Mouse (Mus musculus) CH12.LX (cell line): ENCODE data around the gene Rab6a. TPM values are rescaled to one million over a fixed set of nuclear protein-coding genes. Genes with fewer than 3 reads are reported as not detected.
A peak's percentile ranks its signal among the peaks of the same experiment; 100 is the strongest.

ENCODE experiments used
- DNase-seq: peaks from one replicate; pipeline ENCODE4 v3.0.0-alpha.2; 2013; ENCODE audit errors: extremely low read depth
- H3K27ac ChIP-seq: 2 replicates; pipeline ENCODE4 v1.5.1; 2012; ENCODE audit warnings: low read depth, mild to moderate bottlenecking, control low read depth, moderate library complexity; ENCODE audit not compliant: insufficient read depth
- H3K27me3 ChIP-seq: replicated peaks from 2 replicates; pipeline ENCODE3; 2012; ENCODE audit warnings: inconsistent platforms
- H3K36me3 ChIP-seq, 2 experiments: replicated peaks in 1 of 2; 2 replicates each; pipeline versions ENCODE3 to v1.6.1; 2012; ENCODE audit warnings: inconsistent platforms in 1 of 2, low read length in 1 of 2, mild to moderate bottlenecking in 1 of 2, mixed read lengths in 1 of 2, moderate library complexity in 1 of 2; ENCODE audit not compliant: control insufficient read depth in 1 of 2, insufficient read depth in 1 of 2
- H3K4me1 ChIP-seq, 2 experiments: 2 replicates each; pipeline ENCODE4 v1.6.1; 2012; ENCODE audit warnings: inconsistent platforms in 1 of 2, moderate library complexity in 1 of 2; ENCODE audit not compliant: insufficient read depth in 2 of 2, control insufficient read depth in 1 of 2
- H3K4me2 ChIP-seq: 2 replicates; pipeline ENCODE4 v1.6.1; 2012; ENCODE audit warnings: low read depth, mild to moderate bottlenecking, control low read depth; ENCODE audit not compliant: poor library complexity, insufficient read depth, severe bottlenecking
- H3K4me3 ChIP-seq, 3 experiments: fragments of 150-350 bp in 1 of 3; sonication (generic) in 1 of 3; replicated peaks in 1 of 3; 2 replicates each; pipeline versions ENCODE3 to v1.5.1; 2011 to 2012; ENCODE audit warnings: low read depth in 2 of 3, low read length in 2 of 3, mild to moderate bottlenecking in 2 of 3, moderate library complexity in 2 of 3, control low read depth in 1 of 3, improper control_type of control experiment in 1 of 3, inconsistent platforms in 1 of 3, mixed read lengths in 1 of 3; ENCODE audit not compliant: poor library complexity in 1 of 3
- H3K79me2 ChIP-seq: replicated peaks from 2 replicates; pipeline ENCODE4 v1.6.1; 2012; ENCODE audit warnings: mild to moderate bottlenecking, moderate library complexity; ENCODE audit not compliant: control insufficient read depth, poor library complexity, insufficient read depth, severe bottlenecking; ENCODE audit errors: extremely low read depth
- H3K9ac ChIP-seq: 2 replicates; pipeline ENCODE4 v1.6.1; 2012; ENCODE audit warnings: low read depth, mild to moderate bottlenecking, control low read depth, moderate library complexity; ENCODE audit not compliant: insufficient read depth
- H3K9me3 ChIP-seq: replicated peaks from 2 replicates; pipeline ENCODE3; 2012; ENCODE audit warnings: low read length, inconsistent platforms, mixed read lengths
- BHLHE40 ChIP-seq: IDR thresholded peaks from 2 replicates; pipeline ENCODE4 v1.6.1; 2011; ENCODE audit warnings: mild to moderate bottlenecking, low read depth, low read length, improper control_type of control experiment
- CHD2 ChIP-seq: IDR thresholded peaks from 2 replicates; pipeline ENCODE4 v1.6.1; 2011; ENCODE audit warnings: low read length, improper control_type of control experiment
- E2F4 ChIP-seq: IDR thresholded peaks from 2 replicates; pipeline ENCODE4 v1.6.1; 2011; ENCODE audit warnings: low read depth, low read length, improper control_type of control experiment; ENCODE audit not compliant: insufficient replicate concordance
- ELF1 ChIP-seq: IDR thresholded peaks from 2 replicates; pipeline ENCODE4 v1.6.1; 2014; ENCODE audit warnings: low read depth, mild to moderate bottlenecking, inconsistent platforms, low read length, improper control_type of control experiment
- EP300 ChIP-seq: IDR thresholded peaks from 2 replicates; pipeline ENCODE4 v1.6.1; 2011; ENCODE audit warnings: low read length, improper control_type of control experiment
- ETS1 ChIP-seq: conservative IDR thresholded peaks from 2 replicates; pipeline ENCODE4 v1.6.1; 2012; ENCODE audit warnings: low read depth, mild to moderate bottlenecking, inconsistent platforms, low read length, improper control_type of control experiment, moderate library complexity
- GABPA ChIP-seq: IDR thresholded peaks from 2 replicates; pipeline ENCODE4 v1.6.1; 2012; ENCODE audit warnings: low read depth, low read length, improper control_type of control experiment, inconsistent platforms; ENCODE audit not compliant: insufficient replicate concordance
- HCFC1 ChIP-seq: IDR thresholded peaks from 2 replicates; pipeline ENCODE4 v1.6.1; 2012; ENCODE audit warnings: low read depth, mild to moderate bottlenecking, inconsistent platforms, low read length, improper control_type of control experiment
- IRF4 ChIP-seq: IDR thresholded peaks from 2 replicates; pipeline ENCODE4 v1.6.1; 2014; ENCODE audit warnings: low read depth, mild to moderate bottlenecking, inconsistent platforms, low read length, improper control_type of control experiment
- JUN ChIP-seq: IDR thresholded peaks from 2 replicates; pipeline ENCODE4 v1.6.1; 2011; ENCODE audit warnings: low read depth, mild to moderate bottlenecking, low read length, improper control_type of control experiment, moderate library complexity; ENCODE audit not compliant: insufficient read depth
- MAX ChIP-seq: IDR thresholded peaks from 2 replicates; pipeline ENCODE4 v1.6.1; 2011; ENCODE audit warnings: low read length, improper control_type of control experiment
- MAZ ChIP-seq: IDR thresholded peaks from 2 replicates; pipeline ENCODE4 v1.6.1; 2012; ENCODE audit warnings: low read depth, mild to moderate bottlenecking, inconsistent platforms, low read length, improper control_type of control experiment, moderate library complexity
- MEF2A ChIP-seq: IDR thresholded peaks from 2 replicates; pipeline ENCODE4 v1.6.1; 2014; ENCODE audit warnings: low read depth, mild to moderate bottlenecking, inconsistent platforms, low read length, improper control_type of control experiment, borderline replicate concordance
- MXI1 ChIP-seq: IDR thresholded peaks from 2 replicates; pipeline ENCODE4 v1.6.1; 2011; ENCODE audit warnings: mild to moderate bottlenecking, low read depth, low read length, improper control_type of control experiment
- MYC ChIP-seq: IDR thresholded peaks from 2 replicates; pipeline ENCODE4 v1.6.1; 2011; ENCODE audit warnings: low read depth, mild to moderate bottlenecking, improper control_type of control experiment, low read length
- NELFE ChIP-seq: IDR thresholded peaks from 2 replicates; pipeline ENCODE4 v1.6.1; 2011; ENCODE audit warnings: low read depth, low read length, improper control_type of control experiment
- NRF1 ChIP-seq: IDR thresholded peaks from 2 replicates; pipeline ENCODE4 v1.6.1; 2014; ENCODE audit warnings: low read depth, mild to moderate bottlenecking, inconsistent platforms, low read length, improper control_type of control experiment, moderate library complexity
- PAX5 ChIP-seq: IDR thresholded peaks from 2 replicates; pipeline ENCODE4 v1.6.1; 2012; ENCODE audit warnings: low read length, inconsistent platforms, mixed read lengths
- POLR2A ChIP-seq: IDR thresholded peaks from 2 replicates; pipeline ENCODE4 v1.6.1; 2011; ENCODE audit warnings: low read depth, mild to moderate bottlenecking, improper control_type of control experiment, low read length
- POLR2AphosphoS2 ChIP-seq: IDR thresholded peaks from 2 replicates; pipeline ENCODE4 v1.6.1; 2011; ENCODE audit warnings: low read depth, low read length, improper control_type of control experiment
- RAD21 ChIP-seq: IDR thresholded peaks from 2 replicates; pipeline ENCODE4 v1.6.1; 2011; ENCODE audit warnings: low read depth, mild to moderate bottlenecking, low read length, improper control_type of control experiment, moderate library complexity
- RCOR1 ChIP-seq: conservative IDR thresholded peaks from 2 replicates; pipeline ENCODE4 v1.6.1; 2012; ENCODE audit warnings: low read depth, mild to moderate bottlenecking, inconsistent platforms, low read length, improper control_type of control experiment
- SIN3A ChIP-seq: IDR thresholded peaks from 2 replicates; pipeline ENCODE4 v1.6.1; 2012; ENCODE audit warnings: low read length, improper control_type of control experiment, inconsistent platforms
- TBP ChIP-seq: conservative IDR thresholded peaks from 2 replicates; pipeline ENCODE4 v1.6.1; 2011; ENCODE audit warnings: low read depth, low read length, improper control_type of control experiment
- TCF12 ChIP-seq: IDR thresholded peaks from 2 replicates; pipeline ENCODE4 v1.6.1; 2014; ENCODE audit warnings: low read depth, mild to moderate bottlenecking, inconsistent platforms, low read length, improper control_type of control experiment
- UBTF ChIP-seq: IDR thresholded peaks from 2 replicates; pipeline ENCODE4 v1.6.1; 2012; ENCODE audit warnings: low read depth, mild to moderate bottlenecking, inconsistent platforms, low read length, improper control_type of control experiment, moderate library complexity
- USF1 ChIP-seq: IDR thresholded peaks from 2 replicates; pipeline ENCODE4 v1.6.1; 2014; ENCODE audit warnings: low read depth, mild to moderate bottlenecking, inconsistent platforms, low read length, improper control_type of control experiment
- USF2 ChIP-seq: conservative IDR thresholded peaks from 2 replicates; pipeline ENCODE4 v1.6.1; 2011; ENCODE audit warnings: low read depth, low read length, improper control_type of control experiment
- ZC3H11A ChIP-seq: IDR thresholded peaks from 2 replicates; pipeline ENCODE4 v1.6.1; 2012; ENCODE audit warnings: low read depth, mild to moderate bottlenecking, inconsistent platforms, low read length, improper control_type of control experiment
- ZMIZ1 ChIP-seq: IDR thresholded peaks from 2 replicates; pipeline ENCODE4 v1.6.1; 2012; ENCODE audit warnings: low read depth, mild to moderate bottlenecking, inconsistent platforms, low read length, improper control_type of control experiment
- ZNF384 ChIP-seq: IDR thresholded peaks from 2 replicates; pipeline ENCODE4 v1.6.1; 2012; ENCODE audit warnings: low read depth, low read length, improper control_type of control experiment, inconsistent platforms
- dilution Hi-C: fragments of 300-500 bp; cut with MboI; formaldehyde crosslinking; loops from 2 replicates; pipeline ENCODE4 v1.14.3; 2020; ENCODE audit warnings: low sequenced_read_pairs; ENCODE audit not compliant: extremely low pct_unique_long_range_greater_than_20kb, extremely low pct_ligation_motif_present
- in situ Hi-C: fragments of 300-500 bp; cut with MboI; formaldehyde crosslinking; loops from 3 replicates; pipeline ENCODE4 v1.14.3; 2019; ENCODE audit warnings: low sequenced_read_pairs, low pct_ligation_motif_present, low pct_unique_long_range_greater_than_20kb, mixed read lengths
- polyA plus RNA-seq: library from polyadenylated mRNA; unstranded; fragments of >175 nt; gene quantifications from 2 replicates; pipeline ENCODE4 v1.2.1, GENCODE M21; 2012; ENCODE audit warnings: low read depth; ENCODE audit not compliant: insufficient read length
- total RNA-seq, 2 experiments: library from RNA; depleted of rRNA; stranded (reverse); fragments of 300-350 nt in 1 of 2; fragments of >200 nt in 1 of 2; gene quantifications; 2 replicates each; pipeline ENCODE4 v1.2.3; 2012 to 2014

Gene Rab6a
- total RNA-seq (2012; rRNA removed) = 11.1 and 12.0 TPM in 2 replicates
- total RNA-seq (2014; rRNA removed) = 30.7 and 35.2 TPM in 2 replicates
- 23.2 and 30.7 TPM in 2 replicates for polyA plus RNA-seq

DNA sequence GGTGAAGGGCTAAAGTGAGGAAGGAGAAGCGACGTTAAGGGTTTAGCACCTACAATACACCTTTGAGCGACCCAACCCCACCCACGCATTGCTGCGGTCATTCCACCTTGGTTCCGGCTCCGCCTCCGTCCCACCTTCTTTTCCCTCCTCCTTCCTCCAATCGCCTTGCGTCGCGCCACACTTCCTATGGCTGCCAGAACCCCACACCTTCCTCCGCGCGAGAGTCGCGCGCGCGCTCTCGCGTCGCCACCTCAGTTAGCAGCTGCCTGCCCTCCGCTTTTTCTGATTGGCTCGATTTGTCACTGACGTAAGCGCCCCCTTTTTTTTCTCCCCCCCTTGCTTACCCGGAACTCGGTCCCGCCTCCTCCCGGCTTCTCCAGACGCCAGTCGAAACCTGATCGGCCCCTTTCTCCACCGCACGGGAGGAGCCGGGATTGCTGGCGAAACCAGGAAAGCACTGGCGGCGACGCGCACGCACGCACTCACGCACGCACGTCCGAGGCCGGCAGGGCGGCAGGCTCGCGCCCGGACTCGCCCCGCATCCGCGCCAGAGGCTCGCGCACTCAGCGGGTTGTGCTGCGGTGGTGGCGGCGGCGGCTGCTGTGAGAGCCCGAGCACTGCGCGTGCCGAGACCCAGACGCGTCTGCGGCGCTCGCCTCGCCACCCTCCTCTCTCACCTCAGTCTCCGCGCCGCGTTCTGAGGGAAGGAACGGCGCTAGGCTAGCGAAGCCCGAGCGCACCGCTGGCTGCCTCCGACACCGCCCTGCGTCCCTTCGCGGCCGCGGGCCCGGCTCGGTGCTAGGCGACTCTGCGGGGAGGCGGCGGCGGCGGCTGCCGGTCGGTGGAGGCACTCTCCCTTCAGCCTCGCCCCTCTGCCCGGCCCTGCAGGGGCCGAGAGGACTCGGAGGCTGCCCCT, at the start of gene Rab6a:
Gene Rab6a, plus strand, starts transcription at position 197 of the 916 bp plus-strand sequence.
- H3K4me3 ChIP-seq = peak within 1 kb of the TSS; percentile 70 to 99 (median 93)
- dilution Hi-C loops = no loop called here
- peak within 1 kb of the TSS; percentile 71 for H3K9ac ChIP-seq
- peaks cover 20% of the 10 kb centered on the region for H3K79me2 ChIP-seq
- in situ Hi-C loops = no loop called here
- H3K4me2 ChIP-seq = peak within 1 kb of the TSS; percentile 97; the same call in 1 of the 2 replicates
- TF ChIP-seq ZNF384 (peak; percentile 93), MEF2A (peak; percentile 80; the same call in 1 of the 2 replicates), NELFE (peak; percentile 75), GABPA (no peak), JUN (peak; percentile 21; the same call in 1 of the 2 replicates), ZC3H11A (no peak), IRF4 (peak; percentile 79), UBTF (no peak; the same call in 1 of the 2 replicates), MAX (peak; percentile 92), RCOR1 (peak; percentile 71; the same call in 1 of the 2 replicates), MXI1 (peak; percentile 50; the same call in 1 of the 2 replicates), POLR2A (peak; percentile 84), RAD21 (no peak), MYC (peak; percentile 85), TBP (0 out of 2 replicates have a peak, but pooled peaks have one; percentile 38), ZMIZ1 (peak; percentile 71), HCFC1 (peak; percentile 90), MAZ (peak; percentile 89), ETS1 (peak; percentile 67), NRF1 (peak; percentile 78), USF2 (no peak), EP300 (no peak), CHD2 (peak; percentile 98), TCF12 (peak; percentile 59; the same call in 1 of the 2 replicates), POLR2AphosphoS2 (0 out of 2 replicates have a peak, but pooled peaks have one; percentile 18), SIN3A (peak; percentile 86; the same call in 1 of the 2 replicates), ELF1 (peak; percentile 92), BHLHE40 (peak; percentile 78), E2F4 (peak; percentile 75; the same call in 1 of the 2 replicates), PAX5 (no peak), USF1 (no peak)
- H3K27ac ChIP-seq = peak within 1 kb of the TSS; percentile 80
- no peaks in the 10 kb centered on the region for H3K36me3 ChIP-seq
- H3K4me1 ChIP-seq = peaks cover 5 to 25% of the 10 kb centered on the region in 2 experiments; a peak in 2 of 4 replicates
- peak; percentile 97 for DNase-seq
- H3K27me3 ChIP-seq = no peaks in the 10 kb centered on the region
- no peaks in the 10 kb centered on the region for H3K9me3 ChIP-seq
